Mouse (Mus musculus) neural tube, embryonic 10.5 days (tissue): ENCODE measurements at regions not wholly inside any gene's neighbourhood (a gene's known extent, or its start where the extent isn't known, plus 50 kb on each side); places are given as distances from the start of the nearest gene placed in this dataset.
A peak's percentile ranks its signal among the peaks of the same experiment; 100 is the strongest.
"Not testable (repeated sequence)": the region's sequence is repeated elsewhere in the genome, so short reads cannot be mapped to it uniquely, and the experiment has no call there.

Source experiments
- DNase-seq: peaks from one replicate; pipeline ENCODE4 v3.0.0-alpha.2; 2017; ENCODE audit warnings: low spot score; ENCODE audit errors: extremely low spot score

- DNase-seq, result no peak
Measured at GRCm38 (mm10) chr12:98144464-98144863, 114.8 kb downstream of the Galc start.

DNA sequence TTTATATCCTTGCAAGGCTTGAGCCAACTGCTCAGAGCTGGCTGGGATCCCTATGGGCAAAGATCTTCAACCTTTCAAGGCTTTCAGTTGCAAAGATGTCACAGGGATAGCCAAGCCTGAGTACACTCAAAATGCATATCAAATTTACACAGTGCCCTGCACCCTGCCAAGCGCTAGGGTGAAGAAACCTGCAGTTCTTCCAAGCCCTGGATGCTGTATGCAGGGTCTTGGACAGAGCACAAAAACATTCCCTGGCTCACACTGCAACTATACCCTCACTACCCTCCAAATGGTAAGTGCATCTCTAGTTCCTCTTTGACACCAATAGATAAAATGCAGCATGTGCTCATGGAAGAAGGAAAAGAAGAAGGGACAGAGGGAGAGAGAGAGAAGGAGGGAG is 116.1 kb downstream of the Galc start:
- no peak for DNase-seq

DNA sequence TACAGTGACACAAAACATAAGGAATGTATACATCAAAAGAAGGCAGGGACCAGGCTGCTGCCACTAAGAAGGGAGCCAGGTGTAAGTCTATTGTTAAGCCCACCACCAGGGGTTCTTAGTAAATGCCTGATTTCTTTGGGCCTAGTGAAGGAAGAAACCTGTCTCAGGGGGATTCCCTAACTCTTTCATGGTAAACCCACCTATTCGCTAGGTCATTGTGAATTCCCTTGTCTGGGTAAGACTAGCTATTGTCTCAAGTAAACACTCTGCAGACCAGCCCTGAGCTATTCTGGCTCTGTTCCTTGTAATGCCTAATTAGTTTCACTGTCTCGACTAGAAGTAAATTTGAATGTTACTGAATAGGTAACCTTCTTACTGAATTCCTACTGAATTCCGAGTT is 119.4 kb downstream of the Galc start:
- DNase-seq, result not testable (repeated sequence)

DNA sequence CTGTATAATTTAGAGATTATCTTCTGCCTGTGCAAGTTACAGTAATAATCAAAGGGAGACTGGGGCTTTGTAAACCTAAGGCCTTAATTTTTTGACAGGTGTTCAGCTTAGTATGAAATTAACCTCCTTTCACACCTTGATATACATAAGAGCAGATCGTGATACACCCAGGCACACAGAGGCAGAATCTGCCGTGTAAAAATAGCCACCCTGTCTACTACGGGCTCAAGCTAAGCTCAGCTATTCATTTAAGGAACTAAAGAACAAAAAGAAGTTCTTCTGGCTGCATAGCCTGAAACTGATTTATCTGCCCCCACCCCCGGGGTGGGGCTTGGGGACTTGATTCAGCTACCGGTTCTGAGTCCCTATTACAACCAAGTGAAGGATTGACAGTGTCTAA is 128.0 kb downstream of the Galc start:
- no peak for DNase-seq

- no peak for DNase-seq
Measured at GRCm38 (mm10) chr12:98123541-98123940, 135.7 kb downstream of the Galc start.

- DNase-seq, result peak; percentile 19
Measured at GRCm38 (mm10) chr12:98108039-98108438, 151.2 kb downstream of the Galc start.

- DNase-seq, result no peak
Measured at GRCm38 (mm10) chr12:98106789-98107684, 152.2 kb downstream of the Galc start.

DNA sequence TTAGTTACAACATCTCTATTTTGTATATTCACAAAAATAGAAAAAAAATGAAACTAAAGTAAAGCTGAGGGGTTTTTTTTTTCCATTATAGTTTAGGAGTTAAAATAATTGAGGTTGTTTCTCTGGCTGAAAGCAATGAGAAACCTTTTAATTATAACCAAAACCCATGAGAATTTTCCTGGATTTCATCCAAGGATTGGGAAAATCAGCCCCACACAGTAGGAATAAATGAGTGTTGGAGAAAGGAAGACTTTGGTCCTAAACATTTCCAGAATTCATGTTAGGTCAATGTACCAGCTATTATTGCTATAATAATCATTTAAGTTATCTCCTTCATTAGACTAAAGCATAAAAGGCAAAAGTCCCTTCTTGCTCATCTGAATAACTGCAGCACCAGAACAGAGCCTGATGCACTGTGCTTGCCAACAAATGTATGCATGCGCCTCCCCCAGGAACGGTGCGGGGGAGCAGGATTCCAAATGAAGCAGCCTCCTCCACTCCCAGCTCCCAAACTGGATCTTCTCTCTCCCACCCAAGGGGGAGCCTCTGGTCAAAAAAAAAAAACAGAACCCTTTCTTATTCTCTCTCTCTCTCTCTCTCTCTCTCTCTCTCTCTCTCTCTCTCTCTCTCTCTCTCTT is 153.0 kb downstream of the Galc start:
- DNase-seq, result no peak

DNA sequence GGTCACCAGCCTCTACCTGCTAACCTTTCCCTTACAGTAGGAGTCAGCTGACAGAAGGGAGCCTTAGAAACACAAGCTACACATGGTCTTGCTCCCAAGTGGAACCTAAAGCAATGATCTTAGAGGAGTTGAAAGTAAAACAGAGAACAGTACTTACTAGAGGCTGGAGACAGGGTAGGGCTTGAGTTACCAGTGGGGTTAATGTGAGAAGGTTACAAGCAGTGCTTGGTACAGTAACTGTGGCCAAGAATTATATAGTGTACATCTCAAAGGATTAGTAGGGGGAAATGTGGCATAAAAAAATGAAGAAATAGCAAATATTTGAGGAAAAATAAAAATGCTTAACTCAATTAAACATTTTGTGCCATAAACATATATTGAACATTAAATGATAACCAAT is 153.5 kb downstream of the Galc start:
- DNase-seq, result no peak

DNA sequence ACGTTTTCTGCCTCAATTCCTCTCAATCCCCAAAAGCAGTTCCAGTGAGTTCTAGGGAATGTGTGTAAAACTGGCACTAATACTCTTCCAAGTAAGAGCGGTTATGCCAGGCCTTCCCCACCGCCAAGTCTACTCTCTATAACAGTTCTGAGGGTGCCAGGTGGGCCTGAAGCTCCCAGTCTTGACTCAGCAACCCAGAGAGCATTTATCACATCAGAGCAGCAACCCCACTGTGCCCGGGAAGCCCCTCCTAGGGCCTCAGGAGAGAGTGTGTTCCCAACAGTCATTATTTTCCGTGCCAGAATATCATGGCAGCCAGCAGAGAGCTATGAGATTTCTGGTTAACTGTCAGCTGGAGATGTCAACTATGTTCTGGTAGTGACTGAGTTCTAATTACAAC is 169.1 kb downstream of the Galc start:
- DNase-seq, result no peak

- DNase-seq, result no peak
Measured at GRCm38 (mm10) chr12:98078351-98078750, 180.9 kb downstream of the Galc start.

GRCm38 (mm10) chr12:98075580-98075979 is 183.7 kb downstream of the Galc start:
- DNase-seq, result no peak

DNA sequence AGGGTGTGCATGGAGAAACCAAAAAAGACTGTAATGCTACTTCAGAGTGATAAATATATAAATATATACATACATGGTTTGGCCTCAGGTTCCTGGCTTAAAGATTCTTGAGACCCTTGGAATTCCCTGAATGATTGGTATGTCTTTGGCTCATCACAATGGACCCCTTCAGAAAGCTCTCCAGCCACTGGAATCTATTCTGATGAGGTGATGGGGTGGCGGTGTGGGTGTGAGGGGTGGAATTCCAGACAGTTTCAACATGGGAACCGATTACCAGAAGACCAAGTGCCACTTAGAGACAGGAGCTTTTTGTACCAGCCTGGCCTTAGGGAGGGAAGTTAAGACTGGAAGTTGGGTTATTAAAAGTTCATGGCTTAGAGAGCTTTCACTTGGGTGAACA is 190.1 kb downstream of the Galc start:
- DNase-seq, result no peak

GRCm38 (mm10) chr12:98059419-98060180 is 199.7 kb downstream of the Galc start:
- no peak for DNase-seq

GRCm38 (mm10) chr12:98058977-98059376 is 200.3 kb downstream of the Galc start:
- DNase-seq, result no peak

DNA sequence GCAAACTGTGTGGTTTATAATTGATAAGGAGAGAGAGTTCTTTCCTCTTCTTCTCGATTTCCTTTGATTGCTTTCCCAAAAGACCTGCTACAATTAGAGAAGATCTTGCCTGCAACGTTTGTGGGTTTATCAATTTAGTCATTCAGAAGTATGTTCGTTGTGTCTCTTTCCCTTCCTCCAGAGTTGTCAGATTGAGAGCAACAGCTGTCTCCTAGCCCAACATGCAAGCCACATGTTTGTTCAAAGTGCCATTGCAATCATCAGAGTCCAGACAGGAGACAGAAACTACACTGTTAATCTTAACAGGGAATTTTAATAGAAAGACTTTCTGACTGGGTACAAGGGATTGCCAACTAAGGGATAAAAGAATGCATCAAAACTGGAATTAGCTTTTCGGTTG is 208.3 kb downstream of the Galc start:
- no peak for DNase-seq

DNA sequence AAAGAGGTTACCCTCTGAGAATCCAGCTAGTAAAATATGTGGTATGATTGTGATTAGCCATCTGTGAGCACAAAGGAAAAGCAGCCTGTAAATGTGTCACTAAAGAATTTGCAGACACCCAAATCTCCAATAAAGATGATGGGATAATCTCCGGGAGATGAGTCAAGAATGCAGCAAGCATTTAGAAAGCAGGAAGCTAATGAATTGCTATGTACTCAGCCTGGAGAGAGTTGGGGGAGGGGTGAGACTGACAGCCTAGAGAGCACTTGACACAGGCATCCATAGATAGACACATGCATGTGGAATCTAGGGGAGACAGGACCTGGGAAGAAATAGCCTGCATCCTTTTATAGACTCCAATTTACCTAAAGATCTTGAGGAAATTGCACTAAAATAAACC is 208.8 kb downstream of the Galc start:
- DNase-seq, result no peak

DNA sequence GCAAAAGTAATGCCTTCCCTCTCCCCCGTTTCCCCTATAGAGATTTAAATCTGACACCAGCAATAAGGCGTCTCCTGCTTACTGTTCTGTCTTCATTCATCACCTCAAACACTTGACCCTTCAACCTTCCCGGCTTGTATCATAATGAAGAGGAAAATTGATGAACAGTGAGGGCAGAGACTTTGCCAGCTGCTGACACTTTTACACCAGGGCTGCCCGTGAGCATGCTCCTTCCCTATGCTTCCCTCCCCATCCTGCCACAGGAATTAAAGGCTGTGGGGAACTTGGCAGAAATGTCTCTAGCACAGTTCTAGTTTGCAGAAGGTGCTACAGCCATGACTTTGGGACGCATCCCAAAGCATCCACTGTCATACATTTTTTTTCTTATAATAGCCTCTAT is 209.2 kb downstream of the Galc start:
- DNase-seq, result peak; percentile 36

DNA sequence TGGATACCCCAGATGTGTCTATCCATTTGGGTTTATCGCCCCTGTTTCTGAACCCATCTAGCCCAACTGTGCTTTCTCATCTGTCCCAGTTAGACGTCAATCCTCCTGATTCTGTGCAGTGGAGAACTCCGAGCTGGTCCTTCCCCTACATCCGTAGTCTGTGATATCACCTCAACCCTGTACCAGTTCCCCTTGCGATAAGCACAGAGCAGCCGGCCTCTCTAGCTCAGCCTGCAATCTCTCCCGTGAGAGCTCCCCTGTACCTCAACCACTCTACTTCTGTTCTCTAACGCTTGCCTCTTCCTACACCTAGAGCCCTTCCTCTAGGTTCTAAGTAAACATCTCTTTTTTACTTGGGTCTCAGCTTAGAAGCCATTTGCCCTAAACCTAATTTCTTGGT is 211.5 kb downstream of the Galc start:
- DNase-seq, result no peak

GRCm38 (mm10) chr12:98046459-98047440 is 212.5 kb downstream of the Galc start:
- DNase-seq, result no peak
